Mouse (Mus musculus) cerebellum, adult 11 months (tissue): ENCODE results near the gene Sim2.

Experiments used
- DNase-seq: peaks from one replicate; pipeline ENCODE4 v3.0.0; 2022

The Sim2 gene

DNA sequence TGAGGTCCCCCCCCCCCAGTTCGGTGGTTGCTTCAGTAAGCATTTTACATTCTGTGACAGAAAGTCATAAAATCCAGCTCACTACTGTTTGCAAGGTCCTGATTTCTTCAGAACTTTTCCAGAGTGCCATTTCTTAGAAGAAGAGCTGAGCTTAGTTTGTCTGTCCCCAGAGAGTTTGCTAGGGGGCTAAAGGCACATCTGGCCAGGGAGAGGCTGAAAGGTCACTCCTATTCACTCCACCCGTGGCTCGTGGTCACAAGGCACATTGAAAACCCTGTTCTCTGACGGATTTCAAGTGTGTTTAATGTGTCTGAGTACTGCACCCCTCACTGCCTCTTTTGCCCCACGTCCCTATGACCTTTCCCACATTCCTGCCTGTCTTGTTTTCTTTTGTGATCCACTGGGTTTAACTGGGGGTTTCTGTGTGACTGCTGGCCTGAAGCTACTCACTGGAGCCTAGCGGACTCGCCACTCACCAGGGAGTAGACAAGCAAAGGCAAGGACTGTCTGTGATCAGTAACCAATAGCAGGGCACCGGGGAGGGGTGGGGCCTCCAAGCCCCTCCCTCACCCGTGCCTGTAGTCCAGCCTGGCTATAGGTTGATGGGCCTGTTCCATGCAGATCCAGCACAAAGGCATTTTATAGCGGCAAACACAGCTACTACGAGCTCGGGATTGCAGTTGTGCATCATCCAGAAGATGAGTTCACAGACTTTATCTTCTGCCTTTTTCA is 13.2 kb downstream of the Sim2 start:
- no peak for DNase-seq

DNA sequence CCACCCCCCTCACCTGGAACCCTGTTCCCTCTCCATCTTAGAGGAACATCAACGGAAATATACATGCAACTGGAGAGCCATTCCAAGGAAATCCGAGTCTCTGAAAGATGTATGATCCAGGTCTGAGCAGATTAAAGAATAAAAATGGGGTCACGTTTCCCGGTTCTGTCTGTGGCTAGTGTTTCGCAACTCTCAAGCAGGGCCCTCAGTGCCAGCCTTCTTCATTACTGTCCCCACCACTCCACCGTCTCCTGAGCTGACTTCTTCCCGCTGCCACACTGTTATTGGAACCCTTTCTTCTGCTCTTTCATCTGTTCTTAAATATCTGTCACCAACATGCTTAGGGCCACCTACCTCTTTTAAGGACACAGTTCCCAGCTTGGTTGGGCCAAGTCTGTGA is 28.4 kb downstream of the Sim2 start:
- DNase-seq, result no peak

DNA sequence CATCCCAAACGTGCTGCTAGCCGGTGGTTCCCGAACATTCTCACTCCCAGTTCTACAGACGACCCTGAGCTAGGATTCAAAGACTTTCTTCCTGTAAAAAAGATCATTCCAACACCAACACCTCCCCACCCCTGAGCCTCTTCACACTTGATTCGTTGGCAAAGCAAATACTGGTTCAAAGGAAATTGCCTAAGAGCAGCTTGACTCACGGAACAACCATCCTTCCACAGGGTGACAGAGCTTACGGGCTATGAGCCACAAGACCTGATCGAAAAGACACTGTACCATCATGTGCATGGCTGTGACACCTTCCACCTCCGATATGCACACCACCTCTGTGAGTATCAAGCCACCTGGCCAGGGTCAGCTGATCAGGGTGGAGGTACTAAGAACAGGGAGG is 30.0 kb downstream of the Sim2 start:
- no peak for DNase-seq

DNA sequence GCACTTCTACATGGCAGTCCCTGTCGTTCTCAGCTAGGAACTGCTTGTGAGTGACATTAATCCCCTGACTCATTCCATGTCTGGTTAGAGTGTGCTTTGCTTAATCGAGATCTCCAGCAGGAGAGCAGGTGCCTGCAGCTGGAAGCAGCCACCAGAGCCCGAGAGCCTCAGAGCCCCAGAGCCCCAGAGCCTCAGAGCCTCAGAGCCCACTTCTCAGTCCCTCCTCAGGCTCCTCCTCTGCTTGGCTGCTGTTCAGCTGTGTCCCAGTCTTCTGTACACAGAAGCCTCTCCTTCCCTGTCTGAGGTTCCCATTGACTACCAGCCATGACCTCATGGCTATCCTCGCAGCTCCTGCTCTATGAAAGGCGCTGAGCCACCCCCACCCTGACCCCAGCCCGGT is 32.6 kb downstream of the Sim2 start:
- no peak for DNase-seq

DNA sequence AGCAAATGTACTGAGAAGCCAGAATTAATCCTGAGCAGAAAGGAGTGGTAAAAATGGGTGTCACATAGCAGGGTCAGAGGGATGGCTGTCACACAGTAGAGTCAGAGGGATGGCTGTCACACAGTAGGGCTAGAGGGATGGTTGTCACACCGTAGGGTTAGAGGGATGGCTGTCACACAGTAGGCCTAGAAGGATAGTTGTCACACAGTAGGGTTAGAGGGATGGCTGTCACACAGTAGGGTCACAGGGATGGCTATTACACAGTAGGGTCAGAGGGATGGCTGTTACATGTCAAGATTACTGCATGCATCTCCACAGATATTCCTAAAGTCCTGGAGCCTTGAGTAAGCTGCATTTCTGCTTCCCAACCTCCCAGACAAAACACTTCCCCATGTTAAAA is 33.7 kb downstream of the Sim2 start:
- no peak for DNase-seq

DNA sequence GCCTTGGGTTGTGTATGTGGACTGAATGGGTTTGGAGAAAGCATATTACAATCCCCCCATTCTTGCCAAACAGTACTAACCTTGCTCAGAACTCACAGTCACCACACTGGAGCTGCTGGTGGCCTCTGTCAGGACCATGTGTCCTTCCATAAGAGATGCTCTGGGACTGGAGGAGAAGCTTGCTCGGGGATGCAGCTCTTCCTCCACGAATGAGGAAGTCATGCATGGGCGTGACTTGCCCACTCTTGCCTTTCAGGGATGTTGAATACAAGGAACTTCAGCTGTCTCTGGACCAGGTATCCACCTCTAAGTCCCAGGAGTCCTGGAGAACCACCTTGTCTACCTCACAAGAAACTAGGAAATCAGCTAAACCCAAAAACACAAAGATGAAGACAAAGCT is 37.6 kb downstream of the Sim2 start:
- DNase-seq, result no peak

DNA sequence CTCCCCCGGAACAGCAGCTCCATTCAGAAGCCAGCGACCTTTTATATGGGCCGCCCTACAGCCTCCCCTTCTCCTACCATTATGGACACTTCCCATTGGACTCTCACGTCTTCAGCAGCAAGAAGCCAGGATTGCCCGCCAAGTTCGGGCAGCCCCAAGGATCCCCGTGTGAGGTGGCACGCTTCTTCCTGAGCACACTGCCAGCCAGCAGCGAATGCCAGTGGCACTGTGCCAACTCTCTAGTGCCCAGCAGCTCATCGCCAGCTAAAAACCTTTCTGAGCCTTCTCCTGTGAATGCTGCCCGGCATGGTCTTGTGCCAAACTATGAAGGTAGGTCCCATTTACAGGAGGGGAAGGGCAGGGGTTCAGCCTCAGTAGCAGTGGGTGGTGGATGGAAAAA is 38.5 kb downstream of the Sim2 start:
- DNase-seq, result peak; percentile 29

DNA sequence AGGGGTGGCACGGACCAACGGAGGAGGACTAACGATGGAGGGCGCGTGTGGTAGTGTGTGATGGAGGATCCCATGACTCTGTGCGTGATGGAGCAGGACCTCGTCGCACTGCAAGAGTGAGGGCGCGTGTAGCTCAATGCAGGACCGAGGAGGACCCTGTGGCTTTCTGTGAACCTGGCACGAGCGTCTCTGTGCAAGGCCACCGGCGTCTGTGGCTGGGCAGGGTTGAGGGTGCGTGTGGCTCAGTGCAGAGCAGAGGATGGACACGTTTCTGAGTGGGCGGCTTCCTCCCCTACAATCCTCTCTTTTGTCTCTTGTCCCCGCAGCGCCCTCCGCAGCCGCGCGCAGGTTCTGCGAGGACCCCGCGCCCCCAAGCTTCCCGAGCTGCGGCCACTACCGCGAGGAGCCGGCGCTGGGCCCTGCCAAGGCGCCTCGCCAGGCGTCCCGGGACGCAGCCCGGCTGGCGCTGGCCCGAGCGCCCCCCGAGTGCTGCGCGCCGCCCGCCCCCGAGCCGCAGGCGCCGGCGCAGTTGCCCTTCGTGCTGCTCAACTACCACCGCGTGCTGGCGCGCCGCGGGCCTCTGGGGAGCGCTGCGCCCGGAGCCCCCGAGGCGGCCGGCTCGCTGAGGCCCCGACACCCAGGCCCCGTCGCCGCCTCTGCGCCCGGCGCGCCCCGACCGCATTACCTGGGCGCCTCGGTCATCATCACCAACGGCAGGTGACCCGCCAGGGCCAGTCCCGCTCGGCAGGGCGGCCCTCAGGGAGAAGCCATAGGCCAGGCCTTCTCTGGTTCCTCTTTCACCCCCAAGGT is 40.6 kb downstream of the Sim2 start:
- no peak for DNase-seq

DNA sequence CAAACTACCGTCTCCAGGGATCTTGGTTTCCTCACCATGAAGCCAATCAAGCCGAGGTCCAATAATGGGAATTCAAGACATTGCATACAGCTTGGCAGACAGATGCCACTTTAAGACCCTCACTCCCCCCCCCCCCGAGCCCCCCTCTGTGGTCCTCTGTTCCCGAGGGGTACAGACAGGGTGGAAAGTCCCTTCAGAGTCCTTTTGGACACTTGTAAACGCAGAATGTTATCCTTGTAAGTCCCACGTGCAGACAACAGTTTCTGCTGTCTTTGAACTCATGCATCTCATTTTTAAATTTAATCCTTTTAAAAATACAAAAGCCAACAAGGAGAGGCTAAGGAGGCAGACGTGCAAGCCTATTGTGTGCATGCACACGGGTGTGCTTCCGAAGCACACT is 41.5 kb downstream of the Sim2 start:
- DNase-seq, result no peak

DNA sequence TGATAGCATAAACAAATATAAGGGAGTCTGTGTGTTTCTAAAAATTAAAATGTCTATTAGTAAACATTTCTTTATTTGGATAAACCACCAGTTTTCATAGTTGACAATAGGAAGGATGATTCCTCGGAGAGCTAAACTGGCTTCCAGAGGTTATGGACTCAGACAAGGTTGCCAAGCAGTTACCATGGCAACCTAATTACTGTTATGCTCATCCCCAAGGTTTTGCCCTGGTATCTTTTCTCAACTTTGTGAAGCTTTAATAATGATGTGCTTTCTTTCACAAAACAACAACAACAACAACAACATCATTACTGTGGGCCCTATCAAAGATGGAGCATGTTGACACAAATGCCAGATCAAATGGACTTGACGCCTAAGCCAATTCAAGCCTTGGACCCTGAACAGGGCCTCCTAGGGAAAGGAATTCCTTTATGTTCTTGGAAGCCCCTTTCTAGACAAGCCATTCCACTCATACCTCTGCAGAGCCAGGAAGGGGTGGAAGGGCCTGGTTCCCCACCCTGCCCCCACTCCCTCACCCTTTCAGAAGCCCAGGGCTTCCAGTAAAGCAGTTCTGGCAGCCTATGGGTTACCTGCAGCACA is 43.6 kb downstream of the Sim2 start:
- DNase-seq, result no peak

DNA sequence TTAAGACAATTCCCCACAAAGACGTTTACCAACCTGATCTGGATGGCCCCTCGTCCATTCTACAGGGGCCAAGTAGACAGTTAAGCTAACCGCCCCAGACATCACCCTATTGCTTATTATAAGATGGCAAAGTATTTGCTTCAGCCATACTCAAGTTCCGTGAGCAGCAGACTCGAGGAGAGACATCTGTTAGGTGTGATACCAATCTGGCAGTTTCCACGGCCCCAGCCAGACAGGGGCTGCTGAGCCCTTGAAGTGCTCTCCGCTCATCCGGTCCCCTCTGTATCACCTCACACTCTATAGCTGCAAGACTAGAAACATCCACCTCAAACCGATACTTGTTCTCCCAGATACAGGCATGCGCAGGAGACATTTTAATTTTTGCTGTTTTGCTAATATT is 49.5 kb downstream of the Sim2 start:
- DNase-seq, result no peak

DNA sequence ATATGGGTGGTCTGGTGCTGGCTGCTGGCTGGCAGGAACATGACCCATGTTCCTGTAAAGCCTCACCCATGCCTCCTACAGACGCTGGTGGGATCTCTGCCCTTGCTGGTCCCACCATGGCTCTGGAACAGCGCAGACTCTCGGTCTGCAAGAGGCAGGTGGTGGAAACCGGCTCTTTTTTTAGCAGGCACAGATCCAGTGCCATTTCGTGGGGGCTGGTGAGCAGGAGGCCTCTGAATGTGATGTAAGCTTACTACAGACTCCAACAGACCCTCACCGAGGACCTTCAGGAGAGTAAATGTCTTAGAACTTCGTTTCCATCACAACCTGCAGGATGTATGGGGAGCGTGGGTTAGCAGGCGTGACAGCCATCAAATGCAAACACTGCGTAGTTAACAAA is 56.0 kb downstream of the Sim2 start:
- DNase-seq, result no peak

DNA sequence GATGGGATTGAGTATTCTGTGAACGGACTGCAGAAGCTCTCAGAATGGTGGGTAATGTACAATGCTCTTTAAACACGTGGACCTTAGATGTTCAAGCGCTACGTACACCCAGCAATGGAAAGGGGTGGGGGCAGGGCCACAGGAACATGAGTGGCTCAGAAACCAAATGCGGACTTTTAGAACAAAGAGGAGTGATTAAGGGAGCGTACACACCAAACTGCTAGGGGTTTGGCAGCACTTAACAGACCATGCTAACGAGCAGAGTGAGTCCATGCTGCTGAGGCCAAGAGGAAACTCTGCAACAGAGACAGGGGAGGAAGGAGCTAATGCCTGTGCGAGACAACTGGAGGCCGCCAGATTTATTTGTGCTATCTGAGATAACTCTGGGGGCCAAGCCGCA is 58.6 kb downstream of the Sim2 start:
- no peak for DNase-seq

DNA sequence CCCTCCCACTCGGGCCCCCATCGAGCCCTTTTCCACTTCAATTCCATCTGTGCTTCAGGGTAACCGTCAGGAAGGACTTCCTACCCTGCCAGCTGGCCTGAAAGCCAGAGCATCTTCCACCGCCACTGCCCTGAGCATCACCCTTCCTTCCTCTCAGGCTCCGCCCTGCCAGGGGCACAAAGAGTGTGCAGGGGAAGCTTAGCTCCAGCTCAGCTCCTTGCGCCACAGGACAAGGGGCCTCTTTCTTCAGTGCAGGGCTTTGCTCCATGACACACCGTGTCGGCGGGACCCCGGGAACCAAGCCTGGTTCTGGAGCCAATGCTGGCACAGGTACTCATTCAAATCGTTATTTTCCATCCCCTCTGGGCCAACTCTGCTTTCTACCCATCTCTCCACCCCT is 63.4 kb downstream of the Sim2 start:
- DNase-seq, result no peak

DNA sequence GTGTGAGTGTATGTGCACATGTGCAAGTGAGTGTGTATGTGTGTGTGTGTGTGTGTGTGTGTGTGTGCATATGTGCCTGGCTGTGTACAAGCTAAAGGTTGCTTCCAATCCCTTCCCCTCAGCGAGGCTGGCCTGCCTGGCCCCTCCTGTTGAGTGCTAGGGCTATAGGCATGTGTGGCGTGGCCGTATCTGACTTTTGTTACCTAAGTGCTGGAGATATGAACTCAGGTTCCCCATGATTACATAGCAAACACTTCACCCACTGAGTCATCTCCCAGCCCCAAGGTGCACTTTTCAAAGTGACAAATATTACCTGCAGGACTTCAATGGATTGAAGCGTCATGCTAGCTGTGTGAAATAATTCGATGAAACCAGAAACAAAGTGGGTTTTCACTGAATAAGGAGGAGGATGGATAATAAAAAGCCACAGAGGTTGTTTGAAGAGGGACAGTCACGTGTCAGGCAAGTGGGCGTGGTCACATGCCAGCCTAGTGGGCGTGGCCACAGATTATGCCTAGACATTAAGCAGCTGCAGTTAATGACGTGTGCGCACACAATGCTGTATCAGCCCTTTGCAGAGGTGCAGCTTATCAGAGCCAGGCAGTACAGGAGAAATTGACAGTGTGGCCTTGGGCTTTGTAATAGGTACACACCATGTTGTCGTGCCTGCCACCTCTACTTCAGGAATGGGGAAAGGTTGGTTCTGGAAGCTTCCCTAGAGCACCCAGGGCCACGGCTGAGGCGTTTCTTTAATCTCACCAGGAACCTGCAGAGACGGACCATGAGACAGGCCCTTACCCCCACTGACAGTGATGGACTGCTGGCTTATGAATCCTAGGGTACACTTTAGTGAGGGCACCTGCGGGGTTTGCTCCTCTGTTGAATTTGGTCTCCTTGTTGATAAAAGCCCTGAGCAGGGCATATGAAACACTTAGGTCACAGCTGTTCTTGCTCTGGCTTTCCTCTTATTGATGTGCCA is 65.7 kb downstream of the Sim2 start:
- no peak for DNase-seq

DNA sequence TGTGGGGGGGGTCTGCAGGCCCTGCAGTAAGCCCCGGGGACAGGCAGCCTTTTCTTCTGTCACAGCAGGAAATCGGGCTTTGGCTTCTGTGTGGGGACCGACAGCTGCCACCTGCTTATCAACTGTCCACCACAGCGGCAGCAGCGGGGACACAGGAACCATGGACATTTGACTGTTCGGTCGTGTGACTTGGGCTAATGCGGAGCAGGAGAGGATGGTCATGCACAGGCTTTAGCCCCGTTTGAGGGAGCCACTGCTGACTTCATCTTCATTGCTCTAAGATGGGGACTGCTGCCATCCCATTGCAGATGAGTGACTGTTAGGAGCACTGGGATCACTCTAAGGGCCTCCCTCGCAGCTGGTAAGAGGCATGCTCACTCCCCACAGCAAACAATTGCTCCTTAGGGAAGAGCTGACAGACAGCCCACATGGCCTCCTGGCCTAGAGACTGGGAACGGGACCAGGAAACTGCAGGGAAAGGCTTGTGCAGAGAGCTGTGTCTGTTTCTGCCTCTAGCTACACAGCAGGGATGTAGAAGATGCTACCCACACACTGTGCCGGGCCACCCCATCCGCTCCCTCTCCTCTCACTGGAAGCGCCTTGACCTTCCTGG is 70.4 kb downstream of the Sim2 start:
- peak; percentile 63 for DNase-seq

DNA sequence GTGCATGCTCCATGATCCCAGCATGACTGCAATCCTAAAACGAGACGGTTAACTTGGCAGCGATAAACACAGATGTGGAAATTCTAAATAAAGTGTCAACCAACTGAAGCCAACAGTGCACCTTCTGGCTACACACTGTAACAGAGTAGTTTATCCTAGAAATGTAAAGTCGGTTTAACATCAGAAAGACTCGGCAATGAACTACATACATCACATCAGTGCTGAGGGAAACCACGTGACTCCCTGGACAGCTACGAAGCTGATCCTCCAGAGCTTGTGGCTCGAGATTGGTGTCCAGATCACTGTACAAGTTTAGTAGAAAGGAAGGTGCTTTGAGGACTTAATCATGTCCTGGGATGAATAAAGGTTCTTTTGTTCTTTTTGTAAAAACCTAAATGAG is 73.1 kb downstream of the Sim2 start:
- no peak for DNase-seq

DNA sequence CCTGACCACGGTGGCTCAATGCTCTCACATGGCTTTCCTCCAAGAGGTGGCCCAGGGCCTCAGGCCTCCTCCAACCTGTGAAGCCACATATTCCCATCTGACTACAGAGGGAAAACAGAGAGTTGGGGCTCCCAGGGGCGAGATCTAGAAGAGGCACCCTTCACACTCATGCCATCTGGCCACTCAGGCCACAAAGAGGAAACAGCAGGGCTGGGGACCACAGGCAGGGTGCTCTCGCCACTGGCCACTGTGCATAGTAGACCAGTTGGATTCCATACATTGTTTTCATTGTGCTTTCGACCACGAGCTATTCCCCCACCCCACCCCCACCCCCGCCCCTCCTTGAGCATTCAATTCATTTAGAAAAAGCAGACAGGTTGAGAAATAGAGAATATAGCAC is 77.3 kb downstream of the Sim2 start:
- no peak for DNase-seq

DNA sequence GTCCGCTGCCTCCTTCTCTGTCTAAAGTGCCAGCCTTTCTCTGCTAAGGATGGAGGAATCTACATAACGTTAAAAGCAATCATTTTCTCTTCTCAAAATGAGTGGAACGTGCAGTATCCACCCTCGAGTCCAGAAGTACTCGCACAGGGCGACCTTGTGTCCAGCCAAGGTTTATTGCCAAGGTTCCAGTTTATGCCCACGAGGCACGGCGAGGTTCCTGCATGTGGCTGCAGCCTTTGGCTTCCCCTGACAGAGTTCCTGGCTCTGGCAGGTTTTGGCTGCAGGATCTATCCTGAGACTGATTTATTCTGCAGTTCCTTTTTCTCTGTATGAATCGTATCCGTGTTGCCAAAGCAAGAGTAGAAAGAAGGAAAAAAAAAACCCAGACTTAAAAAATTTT is 78.3 kb downstream of the Sim2 start:
- no peak for DNase-seq

DNA sequence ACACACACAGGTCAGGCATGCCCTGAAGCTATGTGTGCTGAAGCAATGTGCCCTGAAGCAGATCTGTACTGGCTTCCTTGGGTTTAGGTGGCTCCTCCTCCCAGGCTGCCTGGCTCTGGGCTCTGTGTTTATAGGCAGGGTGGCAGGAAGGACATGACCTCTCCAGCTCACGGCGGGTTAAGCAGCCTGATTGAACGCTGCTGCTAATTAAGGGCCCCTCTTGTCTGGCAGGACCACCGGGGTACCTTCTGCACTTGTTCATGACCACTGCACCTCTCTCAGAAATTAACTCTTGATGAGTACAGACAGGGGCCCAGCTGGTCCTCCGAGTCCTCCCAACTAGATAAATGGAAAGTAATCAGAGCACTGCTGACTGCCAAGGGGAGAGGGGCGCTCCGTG is 79.5 kb downstream of the Sim2 start:
- no peak for DNase-seq

DNA sequence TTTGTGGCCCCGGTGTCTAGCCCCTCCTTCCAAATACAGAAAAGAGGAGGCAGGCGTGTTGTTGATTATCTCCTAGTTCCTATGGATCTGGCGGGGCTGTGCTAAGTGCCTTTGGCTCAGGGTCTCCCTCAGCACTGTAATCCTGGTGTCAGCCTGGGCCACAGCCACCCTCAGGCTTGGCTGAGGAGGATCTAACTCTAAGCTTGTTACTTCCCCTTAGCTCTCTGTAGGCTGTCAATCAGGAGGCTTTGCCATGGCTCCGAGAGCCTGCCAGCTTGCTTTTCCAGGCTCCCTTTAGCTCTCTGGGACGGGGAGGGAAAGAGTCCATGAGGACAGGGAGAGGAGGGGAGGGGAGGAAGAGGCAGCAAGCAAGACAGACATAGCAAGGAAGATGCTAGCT is 80.2 kb downstream of the Sim2 start:
- no peak for DNase-seq
